Mouse (Mus musculus): Measurements from ENCODE around the gene Usp39. TPM values are rescaled to one million over a fixed set of nuclear protein-coding genes. Genes with fewer than 3 reads are reported as not detected.

Gene Usp39
- total RNA-seq, 2 experiments from 2014 or later, result 16.7 to 17.2 TPM

DNA sequence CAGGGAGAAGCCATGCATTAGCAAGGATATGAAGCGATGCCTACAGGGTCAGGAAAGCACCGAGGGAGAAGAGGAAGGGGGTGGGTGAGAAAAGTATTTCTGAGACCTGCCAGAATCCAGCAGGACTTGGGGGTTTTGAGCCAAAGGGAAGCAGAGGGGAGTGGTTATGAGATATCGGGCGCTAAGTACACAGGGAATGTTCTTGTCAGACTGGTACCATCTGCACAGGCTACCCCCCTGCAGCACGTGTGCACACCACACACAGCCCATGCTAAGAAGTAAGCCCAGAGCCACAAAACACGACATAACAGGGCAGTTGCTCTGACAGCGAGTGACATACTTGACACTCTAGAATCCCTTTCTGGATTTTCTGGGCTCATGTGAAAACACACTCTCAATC lies 29.2 kb upstream of the Usp39 start:
- no peak for DNase-seq
- intact Hi-C loops (cut with DNase I; ENCODE audit: low total_unique reads), result no loop called here

DNA sequence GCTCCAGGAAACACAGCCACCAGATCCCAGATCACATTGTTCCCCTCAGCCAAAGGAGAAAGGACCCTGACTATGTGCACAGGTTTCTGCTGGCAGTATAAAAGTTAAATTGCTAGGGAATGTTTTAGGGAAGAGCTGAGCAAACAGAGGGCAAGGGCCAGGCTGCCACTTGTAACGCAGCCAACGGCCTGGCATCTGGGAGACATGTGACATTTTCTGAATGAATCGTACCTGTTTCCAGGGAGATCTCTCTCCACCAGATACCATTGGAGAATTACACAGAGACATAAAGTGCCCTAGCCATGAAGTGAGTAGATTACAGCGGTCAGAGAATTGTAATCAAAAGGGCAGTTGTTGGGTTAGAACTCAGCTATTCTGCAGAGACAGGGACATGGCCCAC lies 28.2 kb upstream of the Usp39 start:
- DNase-seq, result no peak
- intact Hi-C loops (cut with DNase I; ENCODE audit: low total_unique reads), result no loop called here

DNA sequence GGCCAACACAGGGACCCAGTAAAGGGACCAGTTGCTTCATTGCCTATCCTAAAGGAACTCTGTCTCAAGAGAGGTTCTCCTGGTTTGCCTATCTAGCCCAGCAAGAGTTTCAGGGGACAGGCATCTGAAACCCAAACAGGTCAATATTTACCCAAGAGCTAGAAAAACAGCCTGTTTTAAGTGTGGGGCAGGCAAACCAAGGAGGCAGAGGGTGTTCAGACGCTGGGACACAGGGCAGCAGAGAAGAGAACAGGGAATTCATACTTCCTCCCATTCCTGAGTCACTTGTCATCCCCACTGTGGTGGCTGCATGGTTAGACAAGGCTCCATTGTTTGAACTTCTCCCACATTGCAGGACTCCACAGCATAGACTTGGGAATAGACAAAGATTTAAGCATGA lies 26.6 kb upstream of the Usp39 start:
- DNase-seq, result no peak
- intact Hi-C loops (cut with DNase I; ENCODE audit: low total_unique reads), result no loop called here

DNA sequence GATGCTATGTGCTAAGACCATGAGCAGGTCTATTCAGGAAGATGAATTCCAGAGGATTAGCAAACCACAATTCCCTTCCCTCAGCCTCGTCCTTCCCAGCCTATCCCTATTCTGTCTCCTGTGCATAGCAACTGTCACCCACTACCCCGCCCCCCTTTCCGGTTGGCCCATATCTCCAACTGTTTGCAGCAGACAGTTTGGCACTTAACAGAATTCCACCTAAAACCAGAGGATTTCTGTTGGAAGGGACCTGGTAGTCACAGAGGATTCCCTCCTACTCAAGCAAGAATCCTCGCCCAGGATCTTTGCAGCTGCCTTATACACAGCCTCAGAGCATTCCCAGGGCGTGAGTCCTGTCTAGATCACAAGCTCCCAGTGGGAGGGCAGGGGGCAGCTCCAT lies 26.2 kb upstream of the Usp39 start:
- intact Hi-C loops (cut with DNase I; ENCODE audit: low total_unique reads), result no loop called here
- peak; percentile 28 for DNase-seq

DNA sequence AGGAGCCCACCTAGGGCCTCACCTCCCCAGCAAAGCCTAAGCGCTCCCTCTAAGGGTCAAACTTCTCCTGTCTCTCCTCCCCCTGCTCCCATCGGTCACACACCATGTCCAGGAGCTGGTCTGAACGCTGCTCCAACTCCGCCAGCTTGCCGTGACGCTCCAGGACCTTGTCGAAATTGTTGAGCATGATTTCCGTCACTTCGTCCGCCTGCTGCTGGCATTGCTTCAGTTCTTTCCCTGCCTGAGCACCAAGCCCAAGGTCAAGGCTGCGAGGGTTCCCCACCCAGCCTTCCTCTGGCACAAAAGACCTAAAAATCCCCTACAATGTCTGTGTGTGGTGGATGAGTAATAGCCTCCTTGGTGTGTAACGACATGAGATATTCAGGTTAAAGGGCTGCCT lies 25.1 kb upstream of the Usp39 start:
- DNase-seq, result no peak
- intact Hi-C loops (cut with DNase I; ENCODE audit: low total_unique reads), result no loop called here

DNA sequence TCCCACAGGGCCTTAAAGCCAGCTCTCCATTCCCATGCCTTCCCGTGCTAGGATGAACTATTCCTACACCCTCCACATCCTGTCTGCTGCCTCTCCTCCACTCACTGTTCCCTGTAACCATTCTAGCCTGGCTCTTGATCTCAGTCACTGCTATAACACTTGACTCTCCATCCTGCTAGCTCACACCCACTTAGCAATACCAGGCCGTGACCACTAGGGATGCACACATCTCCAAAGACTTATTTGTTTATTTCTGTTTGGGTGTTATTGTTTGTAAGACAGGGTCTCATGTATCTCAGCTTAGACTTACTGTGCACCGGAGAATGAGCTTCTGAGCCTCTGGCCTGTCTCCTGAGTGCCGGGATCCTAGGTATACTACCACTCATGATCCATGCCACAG lies 24.6 kb upstream of the Usp39 start:
- DNase-seq, result no peak
- intact Hi-C loops (cut with DNase I; ENCODE audit: low total_unique reads), result no loop called here

DNA sequence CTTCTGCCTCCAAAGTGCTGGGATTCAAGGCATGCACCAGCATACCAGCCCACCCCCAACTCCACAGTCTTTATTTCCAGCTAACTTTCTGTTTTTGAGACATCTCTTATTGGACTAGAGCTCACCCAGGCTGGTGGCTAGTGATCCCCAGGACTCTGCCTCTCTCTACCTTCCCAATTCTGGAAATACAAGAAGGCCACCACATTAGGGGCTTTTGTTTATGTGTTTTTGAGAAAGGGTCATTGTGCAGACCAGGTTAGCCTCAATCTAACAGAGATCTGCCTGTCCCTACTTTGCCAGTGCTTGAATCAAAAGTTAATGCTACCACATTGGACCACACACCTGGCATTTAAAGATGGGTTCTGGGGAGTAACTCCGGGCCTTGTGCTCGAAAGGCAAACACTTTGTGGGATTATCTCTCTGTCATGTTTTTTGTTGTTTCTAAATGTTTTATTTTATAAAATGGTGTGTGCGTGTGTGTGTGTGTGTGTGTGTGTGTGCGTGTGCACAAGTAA lies 22.5 kb upstream of the Usp39 start:
- no peak for DNase-seq
- intact Hi-C loops (cut with DNase I; ENCODE audit: low total_unique reads), result no loop called here

DNA sequence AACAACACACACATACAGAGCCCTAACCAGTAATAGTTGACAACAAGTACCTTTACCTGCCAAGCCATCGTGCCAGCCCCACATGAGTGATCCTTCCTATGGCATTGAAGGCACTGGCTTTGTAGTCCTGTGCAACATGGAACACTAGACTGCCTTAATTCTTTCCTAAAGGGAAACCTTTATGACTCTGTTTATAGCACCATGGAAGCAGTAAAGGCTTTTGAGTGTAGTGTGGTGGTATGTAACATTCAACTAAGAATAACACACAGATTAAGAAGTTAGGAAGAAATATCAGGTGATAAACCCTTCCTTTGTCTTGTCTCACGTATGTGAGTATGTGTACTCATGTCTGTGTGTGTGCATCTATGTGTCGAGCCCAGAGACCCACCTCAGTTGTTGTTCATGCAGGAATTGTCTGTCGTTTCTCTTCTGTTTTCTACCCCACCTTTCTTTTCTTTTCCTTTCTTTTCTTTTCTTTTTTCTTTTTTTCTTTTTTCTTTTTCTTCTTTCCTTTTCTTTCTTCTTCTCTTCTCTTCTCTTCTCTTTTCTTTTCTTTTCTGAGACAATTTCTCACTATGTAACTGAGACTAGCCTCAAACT lies 22.0 kb upstream of the Usp39 start, which contains the start of gene Rnf181:
Gene Rnf181 (minus strand): TSS at position 113 of the 600 bp plus-strand sequence.
- intact Hi-C loops (cut with DNase I; ENCODE audit: low total_unique reads), result no loop called here
- no peak for DNase-seq

DNA sequence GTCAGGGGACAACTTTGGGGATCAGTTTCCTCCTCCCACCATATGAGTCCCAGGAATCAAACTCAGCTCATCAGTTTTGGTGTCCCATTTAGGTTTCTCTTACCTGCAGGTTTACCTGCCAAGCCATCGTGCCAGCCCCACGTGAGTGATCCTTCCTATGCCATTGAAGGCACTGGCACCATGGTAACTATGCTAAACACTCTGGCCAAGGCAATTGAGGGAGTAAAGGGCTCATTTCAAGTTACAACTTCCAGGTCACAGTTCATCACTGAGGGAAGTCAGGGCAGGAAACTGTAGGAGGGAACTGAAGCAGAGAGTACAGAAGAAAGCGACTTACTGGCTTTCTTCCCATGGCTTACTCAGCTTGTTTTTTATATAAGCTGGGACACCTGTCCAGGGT lies 21.3 kb upstream of the Usp39 start:
- no peak for DNase-seq
- intact Hi-C loops (cut with DNase I; ENCODE audit: low total_unique reads), result no loop called here

DNA sequence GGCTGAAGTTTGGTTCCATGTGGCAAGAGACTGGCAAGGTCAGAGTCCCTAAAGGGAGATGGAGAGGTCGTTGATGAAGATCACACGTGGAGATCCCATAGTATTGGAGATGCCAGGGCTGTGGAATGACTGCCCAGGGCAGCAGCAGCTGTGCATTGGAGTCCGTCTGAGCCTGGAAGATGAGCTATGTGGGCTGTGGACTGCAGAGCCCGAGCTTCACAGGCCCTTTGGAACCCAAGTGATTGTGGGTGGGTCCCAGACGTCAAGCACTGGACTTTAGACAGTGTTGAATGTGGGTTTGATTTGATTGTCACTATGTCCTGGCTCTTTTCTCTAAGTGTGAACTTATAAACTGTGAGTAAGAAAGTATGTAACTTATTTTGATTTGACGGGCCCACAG lies 20.0 kb upstream of the Usp39 start:
- intact Hi-C loops (cut with DNase I; ENCODE audit: low total_unique reads), result no loop called here
- DNase-seq, result no peak

DNA sequence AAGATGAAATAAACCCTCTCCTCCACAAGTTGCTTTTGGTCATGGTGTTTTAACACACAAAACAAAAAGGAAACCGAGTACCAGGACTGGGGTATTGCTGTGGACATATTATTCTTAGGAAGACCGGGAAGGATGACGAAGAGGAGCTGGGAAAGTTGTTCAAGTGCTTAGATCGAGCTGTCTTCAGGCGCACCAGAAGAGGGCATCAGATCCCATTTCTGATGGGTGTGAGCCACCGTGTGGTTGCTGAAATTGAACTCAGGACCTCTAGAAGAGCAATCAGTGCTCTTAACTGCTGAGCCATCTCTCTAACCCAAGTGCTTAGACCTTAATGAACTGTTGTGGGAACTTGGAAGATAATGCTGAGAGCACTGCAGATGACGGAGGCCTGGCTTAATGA lies 19.0 kb upstream of the Usp39 start:
- no peak for DNase-seq
- intact Hi-C loops (cut with DNase I; ENCODE audit: low total_unique reads), result no loop called here

DNA sequence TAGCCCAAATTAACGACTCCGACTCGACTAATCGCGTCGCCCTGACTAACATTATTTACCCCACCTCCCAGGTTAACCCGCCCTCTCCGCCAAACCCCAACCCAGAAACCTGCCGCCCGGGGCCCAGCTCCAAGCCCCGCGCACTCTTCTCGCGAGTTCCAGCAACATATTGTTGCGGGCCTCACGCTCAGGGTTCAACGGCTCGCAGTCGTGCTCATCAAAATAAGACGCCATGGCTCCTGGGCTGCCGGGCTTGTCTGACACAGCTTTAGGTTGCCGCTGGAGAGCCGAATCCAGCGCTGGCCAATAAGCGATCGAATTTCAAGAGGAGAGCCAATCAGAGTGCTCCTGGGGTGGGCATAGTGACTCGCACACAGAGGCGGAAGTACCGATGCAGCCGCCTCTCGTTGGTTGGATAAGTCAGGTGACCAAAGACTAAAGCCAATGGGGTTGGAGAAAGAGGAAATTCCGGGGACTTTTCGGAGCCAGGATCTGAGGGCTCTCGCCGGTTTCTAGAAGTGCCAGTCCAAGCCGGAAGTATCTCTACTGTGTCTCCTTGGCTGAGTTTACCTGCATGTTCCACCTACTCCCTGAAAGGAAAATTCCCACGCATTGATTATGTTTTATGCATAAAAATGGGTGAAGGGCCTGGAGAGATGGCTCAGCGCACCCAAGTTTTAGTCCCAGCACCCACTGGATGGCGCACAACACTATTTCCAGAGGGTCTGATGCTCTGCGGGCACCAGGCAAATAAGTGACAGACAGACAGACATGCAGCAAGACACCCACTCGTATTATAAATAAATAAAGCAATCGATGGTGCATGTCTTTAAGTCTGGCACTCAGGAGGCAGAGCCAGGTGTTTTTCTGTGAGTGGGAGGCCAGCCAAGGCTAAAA lies 17.4 kb upstream of the Usp39 start:
- intact Hi-C loops (cut with DNase I; ENCODE audit: low total_unique reads), result no loop called here
- peak; percentile 92 for DNase-seq

DNA sequence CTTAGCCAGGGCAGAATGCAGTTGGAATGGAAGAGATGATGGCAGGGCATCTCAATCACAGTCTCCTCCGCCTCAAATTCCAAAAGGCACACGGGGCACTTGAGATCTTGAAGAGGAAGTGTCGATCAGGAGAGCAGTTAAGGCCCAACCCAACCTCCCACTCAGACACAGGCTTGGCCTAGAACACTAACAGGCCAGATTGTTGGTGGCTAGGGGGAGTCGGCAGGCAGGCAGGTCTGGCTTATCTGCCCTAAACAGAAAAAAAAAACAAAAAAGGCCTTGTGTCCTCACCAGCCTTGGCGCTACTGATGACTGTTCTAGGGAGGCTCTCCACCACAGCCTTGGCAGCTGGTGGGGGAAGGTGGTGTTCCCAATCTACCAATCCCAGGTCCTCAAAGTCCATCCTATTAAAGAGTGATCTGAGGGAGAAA lies 16.2 kb upstream of the Usp39 start:
- DNase-seq, result no peak
- intact Hi-C loops (cut with DNase I; ENCODE audit: low total_unique reads), result no loop called here

DNA sequence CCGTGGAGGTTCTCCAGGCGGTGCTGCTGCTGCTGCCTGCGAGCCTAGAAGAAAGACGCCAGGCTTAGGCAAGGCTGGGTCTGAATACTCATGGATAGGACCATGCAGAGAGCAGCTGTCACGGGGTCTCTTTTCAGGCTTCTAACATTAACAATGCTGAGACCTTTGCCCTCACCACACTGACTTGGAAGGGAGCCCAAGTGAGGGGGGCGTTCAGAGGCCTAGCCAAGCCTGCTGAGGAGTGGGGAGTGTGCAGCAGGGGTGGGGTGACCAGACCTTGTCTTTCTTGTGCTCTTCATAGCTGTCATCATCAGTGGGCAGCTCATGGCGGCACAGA lies 15.6 kb upstream of the Usp39 start:
- DNase-seq, result no peak
- intact Hi-C loops (cut with DNase I; ENCODE audit: low total_unique reads), result no loop called here

DNA sequence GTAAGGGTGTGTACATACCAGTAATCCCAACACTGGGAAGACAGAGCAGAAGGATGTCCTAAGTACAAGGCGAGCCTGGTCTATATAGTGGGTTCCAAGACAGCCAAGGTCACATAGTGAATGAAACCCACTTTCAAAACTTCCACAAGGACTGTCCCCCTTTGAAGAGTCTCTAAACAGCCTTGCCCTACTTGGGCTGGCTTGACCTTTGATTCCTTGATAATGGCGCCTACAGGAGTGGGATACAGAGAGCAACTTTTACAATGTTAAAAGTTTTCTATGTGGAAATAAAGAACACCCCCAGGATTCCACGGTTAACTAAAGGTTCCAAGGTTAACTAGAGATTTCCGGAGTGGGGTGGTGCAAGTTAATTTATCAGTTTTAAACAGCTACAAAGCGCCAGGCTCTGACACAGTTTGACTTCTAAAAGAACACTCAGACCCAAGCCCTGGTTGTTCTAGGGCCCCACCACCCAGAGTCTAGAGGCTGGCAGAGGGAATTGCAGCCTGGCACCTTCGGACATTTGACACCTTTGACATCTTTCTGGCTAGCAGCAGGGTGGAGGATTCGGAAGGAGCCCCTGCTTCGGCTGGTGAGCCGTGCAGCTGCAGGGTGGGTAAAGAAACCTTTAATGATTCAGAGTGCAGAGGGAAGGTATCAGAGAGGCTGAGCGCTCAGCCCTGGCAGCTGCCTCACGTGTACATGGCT lies 15.1 kb upstream of the Usp39 start:
- no peak for DNase-seq
- intact Hi-C loops (cut with DNase I; ENCODE audit: low total_unique reads), result no loop called here

DNA sequence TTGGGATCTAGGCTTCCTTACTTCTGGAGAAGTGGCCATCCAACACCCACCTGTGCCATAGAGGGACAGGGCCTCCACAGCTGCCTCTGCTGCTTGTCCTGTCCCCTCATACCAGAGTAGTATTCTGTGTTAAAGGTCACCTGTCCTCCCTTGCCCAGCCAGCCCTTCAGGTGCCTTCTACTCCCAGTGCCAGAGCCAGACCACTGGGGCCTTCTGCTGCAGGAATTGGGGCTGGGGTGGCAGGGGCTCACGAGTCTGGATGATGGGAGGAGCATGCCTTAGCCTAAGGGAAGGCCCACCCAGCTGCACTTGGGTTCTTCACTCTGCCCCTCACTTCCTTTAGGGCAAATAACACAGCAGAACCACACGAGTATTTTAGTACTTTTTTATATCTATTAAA lies 14.4 kb upstream of the Usp39 start:
- intact Hi-C loops (cut with DNase I; ENCODE audit: low total_unique reads), result no loop called here

DNA sequence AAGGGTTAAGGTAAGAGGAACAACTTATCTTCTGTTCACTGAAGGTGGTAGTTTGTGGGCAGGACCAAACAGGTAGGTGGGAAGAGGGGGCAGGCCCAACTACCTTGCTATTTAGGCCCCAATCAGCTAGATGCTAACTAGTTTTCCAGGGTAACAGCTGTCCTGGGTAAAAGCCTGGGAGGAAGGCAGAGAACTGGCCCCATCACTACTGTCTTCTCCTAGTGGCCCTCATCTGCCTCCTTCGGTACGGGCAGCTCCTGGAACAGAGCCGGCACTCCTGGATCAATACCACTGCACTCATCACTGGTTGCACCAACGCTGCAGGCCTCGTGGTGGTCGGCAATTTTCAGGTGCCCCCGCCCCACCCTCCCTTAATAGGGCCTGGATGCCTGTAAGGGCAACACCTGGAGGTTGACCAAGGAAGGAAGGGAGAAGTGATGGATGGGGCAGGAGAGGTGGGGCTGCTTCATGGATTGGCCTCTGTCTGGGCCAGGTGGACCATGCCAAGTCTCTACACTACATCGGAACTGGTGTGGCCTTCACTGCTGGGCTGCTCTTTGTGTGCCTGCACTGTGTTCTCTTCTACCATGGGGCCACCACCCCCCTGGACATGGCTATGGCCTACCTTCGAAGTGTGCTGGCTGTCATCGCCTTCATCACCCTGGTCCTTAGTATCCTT lies 13.2 kb upstream of the Usp39 start:
- DNase-seq, result no peak
- intact Hi-C loops (cut with DNase I; ENCODE audit: low total_unique reads), result no loop called here

More for the DNA sequence above, 14.4 kb upstream of the Usp39 start:
- no peak for DNase-seq

DNA sequence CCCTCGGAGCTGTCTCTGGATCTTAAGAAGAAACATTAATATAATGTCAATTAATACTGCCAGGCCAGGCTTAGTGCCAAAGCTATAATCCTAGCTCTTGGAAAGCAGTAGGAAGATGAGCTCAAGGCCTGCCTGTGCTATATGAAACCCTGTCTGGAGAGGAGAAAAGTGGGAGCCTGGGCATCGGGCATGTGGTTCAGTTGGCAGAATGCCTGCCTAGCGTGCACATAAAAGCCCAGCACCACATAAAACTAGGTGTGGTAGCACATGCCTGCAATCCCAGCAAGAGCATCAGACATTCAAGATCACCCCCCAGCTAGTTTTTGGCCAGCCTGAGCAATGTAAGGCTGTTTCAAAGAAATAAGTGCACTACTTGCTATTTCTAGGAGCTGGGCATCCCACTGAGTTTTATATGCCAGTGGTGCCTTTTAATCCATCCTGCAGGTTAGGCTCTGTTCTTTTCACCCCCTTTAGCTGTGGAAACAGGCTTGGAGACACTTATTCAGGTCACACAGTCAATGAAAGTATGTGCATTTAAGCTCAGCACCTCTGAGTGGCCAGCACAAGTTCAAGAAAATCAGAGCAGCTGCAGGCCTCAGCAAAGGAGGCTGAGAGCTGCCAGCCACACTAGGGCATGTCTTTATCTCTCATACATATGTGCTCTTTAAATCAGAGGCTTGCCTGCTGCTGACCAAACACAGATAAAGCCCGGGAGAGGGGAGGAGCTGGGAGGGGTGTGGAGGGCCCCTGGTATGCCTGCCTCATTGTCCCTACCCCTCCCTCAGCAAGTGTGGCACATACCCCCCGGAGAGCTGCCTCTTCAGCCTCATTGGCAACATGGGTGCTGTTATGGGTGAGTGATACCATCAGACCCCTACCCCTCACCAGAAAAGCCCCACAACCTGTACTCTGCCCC lies 12.4 kb upstream of the Usp39 start:
- intact Hi-C loops (cut with DNase I; ENCODE audit: low total_unique reads), result no loop called here
- no peak for DNase-seq

DNA sequence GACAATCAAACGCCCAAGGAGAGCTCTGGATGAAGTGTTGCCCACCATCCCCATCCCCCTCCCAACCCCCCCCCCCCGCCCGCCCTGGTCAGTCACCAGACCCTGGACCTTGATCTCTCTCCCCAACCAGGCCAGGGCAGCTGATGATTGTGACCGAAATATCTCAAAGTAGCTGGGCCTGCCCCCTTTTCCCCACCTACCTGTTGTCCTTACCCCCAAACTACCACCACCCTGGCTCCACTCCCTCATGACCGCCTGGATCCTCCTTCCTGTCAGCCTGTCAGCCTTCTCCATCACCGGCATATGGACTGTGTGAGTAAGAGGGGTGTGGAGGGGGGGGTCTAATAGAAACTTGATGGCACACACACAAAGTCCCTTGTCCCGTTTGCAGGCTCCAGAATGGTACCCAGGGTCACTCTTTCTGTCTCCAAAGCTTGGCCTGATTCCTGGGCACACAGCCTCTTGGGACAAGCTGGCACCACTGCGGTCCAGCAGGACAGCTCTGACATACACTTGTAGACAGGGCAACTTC lies 11.1 kb upstream of the Usp39 start:
- intact Hi-C loops (cut with DNase I; ENCODE audit: low total_unique reads), result no loop called here
- DNase-seq, result no peak

Measured in gastrocnemius, postnatal 14 days (tissue).